Mouse (Mus musculus) adrenal gland, postnatal 14 days (tissue): ENCODE measurements around the gene Nhsl1. TPM values are rescaled to one million over a fixed set of nuclear protein-coding genes. Genes with fewer than 3 reads are reported as not detected.

ENCODE experiments used
- DNase-seq: peaks from one replicate; pipeline ENCODE4 v3.0.0; 2021; ENCODE audit warnings: mixed read lengths
- long read RNA-seq, 2 experiments: library from polyadenylated mRNA; stranded (forward); transcript quantifications; one replicate each; pipeline ENCODE4 v2.0.0; 2021
- total RNA-seq: library from RNA; stranded (reverse); gene quantifications from 2 replicates; pipeline ENCODE4 v1.2.3, GENCODE M21; 2021

Nhsl1 gene
- total RNA-seq, result 6.5 and 6.6 TPM in 2 replicates
- long read RNA-seq, experiment 1, partial matches to known transcripts, result 0 of 1 reads
- long read RNA-seq, experiment 1, other reads (novel, unspliced or antisense), result 1 of 1 reads
- long read RNA-seq, experiment 2, result 0 reads

GRCm38 (mm10) chr10:18318916-18319481, at the start of gene Nhsl1:
Gene Nhsl1 (plus strand): TSS chr10:18318985.
- peak; percentile 74 for DNase-seq

GRCm38 (mm10) chr10:18276090-18276734, 42.6 kb upstream of the Nhsl1 start:
- DNase-seq, result no peak

- peak; percentile 7 for DNase-seq
Observed at GRCm38 (mm10) chr10:18283991-18284390, 34.8 kb upstream of the Nhsl1 start.

GRCm38 (mm10) chr10:18289512-18289911, 29.3 kb upstream of the Nhsl1 start:
- DNase-seq, result no peak

- no peak for DNase-seq
Observed at GRCm38 (mm10) chr10:18305106-18305505, 13.7 kb upstream of the Nhsl1 start.

GRCm38 (mm10) chr10:18315071-18315470, 3.7 kb upstream of the Nhsl1 start:
- DNase-seq, result no peak

GRCm38 (mm10) chr10:18317521-18317920, 1.3 kb upstream of the Nhsl1 start:
- DNase-seq, result no peak

GRCm38 (mm10) chr10:18317961-18318915, 547 bp upstream of the Nhsl1 start:
- peak; percentile 74 for DNase-seq

- DNase-seq, result no peak
Observed at GRCm38 (mm10) chr10:18319691-18320090, 906 bp downstream of the Nhsl1 start.

GRCm38 (mm10) chr10:18321861-18322260, 3.1 kb downstream of the Nhsl1 start:
- no peak for DNase-seq

- no peak for DNase-seq
Observed at GRCm38 (mm10) chr10:18323701-18324100, 4.9 kb downstream of the Nhsl1 start.

GRCm38 (mm10) chr10:18328331-18328908, 9.6 kb downstream of the Nhsl1 start:
- no peak for DNase-seq

GRCm38 (mm10) chr10:18329096-18330038, 10.6 kb downstream of the Nhsl1 start:
- DNase-seq, result peak; percentile 87

GRCm38 (mm10) chr10:18330445-18330844, 11.7 kb downstream of the Nhsl1 start:
- DNase-seq, result no peak

GRCm38 (mm10) chr10:18333575-18333974, 14.8 kb downstream of the Nhsl1 start:
- DNase-seq, result no peak

GRCm38 (mm10) chr10:18334176-18334575, 15.4 kb downstream of the Nhsl1 start:
- DNase-seq, result no peak

GRCm38 (mm10) chr10:18334734-18335133, 15.9 kb downstream of the Nhsl1 start:
- DNase-seq, result no peak

GRCm38 (mm10) chr10:18337725-18338124, 18.9 kb downstream of the Nhsl1 start:
- DNase-seq, result no peak

GRCm38 (mm10) chr10:18339386-18339785, 20.6 kb downstream of the Nhsl1 start:
- no peak for DNase-seq

GRCm38 (mm10) chr10:18340930-18341329, 22.1 kb downstream of the Nhsl1 start:
- DNase-seq, result no peak
